Mouse (Mus musculus) liver, adult 2 months (tissue): ENCODE measurements around the gene Oaz1.

Experiments used
- CTCF ChIP-seq: fragments of 200-500 bp; IDR thresholded peaks from 2 replicates; pipeline ENCODE4 v1.5.1; 2011; ENCODE audit warnings: low read depth, low read length, control low read depth
- POLR2A ChIP-seq: fragments of 200-500 bp; IDR thresholded peaks from 2 replicates; pipeline ENCODE4 v1.6.1; 2011; ENCODE audit warnings: low read length, control low read depth; ENCODE audit not compliant: insufficient read depth; ENCODE audit errors: extremely low read depth

DNA sequence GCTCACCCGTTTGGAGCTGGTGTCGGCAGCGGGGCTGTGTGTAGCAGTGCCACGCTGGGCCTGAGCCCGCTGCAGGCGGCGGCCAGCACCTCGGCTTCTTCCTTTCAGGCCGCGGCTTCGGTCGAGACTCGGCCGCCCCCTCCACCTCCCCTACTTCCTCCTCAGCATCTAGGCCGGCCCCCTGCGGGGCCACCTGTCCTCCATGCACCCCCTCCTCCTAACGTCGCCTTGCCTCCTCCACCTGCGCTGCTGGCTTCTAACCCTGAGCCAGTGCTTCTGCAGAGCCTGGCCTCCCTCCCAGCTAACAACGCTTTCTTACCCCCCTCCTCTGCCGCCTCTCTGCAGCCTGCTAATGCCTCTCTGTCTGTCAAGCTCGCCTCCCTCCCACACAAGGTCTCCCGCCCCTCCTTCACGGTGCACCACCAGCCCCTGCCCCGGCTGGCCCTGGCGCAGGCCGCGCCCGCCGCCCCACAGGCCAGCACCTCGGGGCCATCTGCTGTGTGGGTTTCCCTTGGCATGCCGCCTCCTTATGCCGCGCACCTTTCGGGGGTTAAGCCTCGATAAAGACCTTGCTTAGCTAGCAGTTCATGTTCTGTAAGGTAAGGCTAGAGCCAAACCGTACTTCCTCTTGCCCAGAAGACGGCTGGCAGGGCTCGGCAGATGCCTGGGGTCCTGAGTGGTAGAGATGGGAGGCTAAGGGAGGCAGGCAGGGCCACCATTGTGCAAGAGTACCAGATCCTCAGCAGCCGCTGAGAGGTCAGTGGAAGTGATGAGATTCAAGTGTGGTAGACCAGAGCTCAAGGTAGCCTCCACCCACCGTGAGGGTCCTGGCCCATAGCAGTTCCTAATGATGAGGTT, 34.1 kb upstream of the Oaz1 start:
- TF ChIP-seq POLR2A (no peak), CTCF (no peak)
